Mouse (Mus musculus) bone marrow, adult 2 months (tissue): Measurements from ENCODE around the gene Timm8a2.

Experiments
- CTCF ChIP-seq: fragments of 200-500 bp; IDR thresholded peaks from 2 replicates; pipeline ENCODE4 v1.5.1; 2011; ENCODE audit warnings: low read length, control low read depth; ENCODE audit not compliant: control insufficient read depth, insufficient read depth
- POLR2A ChIP-seq: fragments of 200-500 bp; IDR thresholded peaks from 2 replicates; pipeline ENCODE4 v1.6.1; 2011; ENCODE audit warnings: low read depth, mild to moderate bottlenecking, control low read depth, low read length, borderline replicate concordance; ENCODE audit not compliant: control insufficient read depth

GRCm38 (mm10) chr14:122028926-122029745 is 5.3 kb upstream of the Timm8a2 start:
- no peak for TF ChIP-seq CTCF
- no peak for TF ChIP-seq POLR2A
